Mouse (Mus musculus): ENCODE measurements around the gene Mrps15. TPM values are rescaled to one million over a fixed set of nuclear protein-coding genes. Genes with fewer than 3 reads are reported as not detected.
A peak's percentile ranks its signal among the peaks of the same experiment; 100 is the strongest.

Gene Mrps15
- total and polyA plus RNA-seq, 3 experiments: 84.8 to 217 (median 178) TPM

- DNase-seq (ENCODE audit: low spot score) (no peak), ATAC-seq (ENCODE audit: extremely low read depth, insufficient number of reproducible peaks, low FRiP score, poor library complexity, severe bottlenecking) (no peak)
- no peak for TF ChIP-seq GATA1 (IDR thresholded peaks at IDR 0.05; ENCODE audit: borderline replicate concordance, low read length)
- TF ChIP-seq GATA2 (IDR thresholded peaks at IDR 0.05; ENCODE audit: borderline replicate concordance, low read depth, low read length): no peak
- no peak for TF ChIP-seq TAL1 (conservative IDR thresholded peaks at IDR 0.05; ENCODE audit: low read depth, low read length)
- no peak for TF ChIP-seq POLR2AphosphoS5 (IDR thresholded peaks at IDR 0.05; ENCODE audit: insufficient replicate concordance, low read depth, low read length)
- Histone ChIP-seq H3K9me3 (replicated peaks) (no peaks in the 10 kb centered on the region), H3K36me3 (replicated peaks) (no peaks in the 10 kb centered on the region), H3K27me3 (ENCODE audit: insufficient read depth, low read length) (peaks cover 2% of the 10 kb centered on the region; the same call in 1 of the 2 replicates), H3K4me1 (ENCODE audit: insufficient read depth, low read depth, low read length) (peaks cover 12% of the 10 kb centered on the region), H3K4me3 (ENCODE audit: low read depth, low read length) (no peak within 1 kb of the TSS)
Measured at GRCm38 (mm10) chr4:126024303-126024900, 22.3 kb upstream of the Mrps15 start, which contains the start of gene Csf3r. TSS of gene Csf3r (plus strand) at chr4:126024550.

DNA sequence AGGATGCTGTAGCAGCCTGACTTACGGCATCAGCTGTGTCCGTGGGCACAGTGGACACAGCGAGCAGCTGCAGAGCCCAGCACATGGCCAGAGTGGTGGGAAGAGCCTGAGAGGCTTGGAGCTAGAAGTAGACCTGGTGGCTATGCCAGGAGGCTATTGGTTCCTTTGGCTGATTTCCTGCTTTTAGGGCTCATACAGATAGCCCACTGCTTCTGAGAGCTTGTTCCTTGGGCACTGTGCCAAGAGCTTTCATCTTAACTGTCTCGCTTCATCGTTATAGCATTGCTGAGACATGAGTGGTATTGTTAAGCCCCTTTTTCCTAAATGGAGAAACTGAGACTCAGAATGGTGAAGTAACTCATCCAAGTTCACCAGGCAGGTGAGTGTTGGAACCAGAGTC lies 20.9 kb upstream of the Mrps15 start:
- H3K4me3 ChIP-seq (ENCODE audit: low read depth, low read length): no peak overlapping the region
- peaks cover 6% of the 10 kb centered on the region; the same call in 1 of the 2 replicates for H3K27me3 ChIP-seq (ENCODE audit: insufficient read depth, low read length)
- no peaks in the 10 kb centered on the region for H3K36me3 ChIP-seq (replicated peaks)
- ATAC-seq (ENCODE audit: extremely low read depth, insufficient number of reproducible peaks, low FRiP score, poor library complexity, severe bottlenecking) (no peak), DNase-seq (ENCODE audit: low spot score) (no peak)
- H3K9me3 ChIP-seq (replicated peaks): no peaks in the 10 kb centered on the region
- no peak for TF ChIP-seq POLR2AphosphoS5 (IDR thresholded peaks at IDR 0.05; ENCODE audit: insufficient replicate concordance, low read depth, low read length)
- no peak for TF ChIP-seq GATA2 (IDR thresholded peaks at IDR 0.05; ENCODE audit: borderline replicate concordance, low read depth, low read length)
- TF ChIP-seq TAL1 (conservative IDR thresholded peaks at IDR 0.05; ENCODE audit: low read depth, low read length): no peak
- TF ChIP-seq CTCF (IDR thresholded peaks at IDR 0.05; ENCODE audit: low read depth, low read length): no peak
- no peak for TF ChIP-seq GATA1 (IDR thresholded peaks at IDR 0.05; ENCODE audit: borderline replicate concordance, low read length)
- H3K4me1 ChIP-seq (ENCODE audit: insufficient read depth, low read depth, low read length): peaks cover 12% of the 10 kb centered on the region

GRCm38 (mm10) chr4:126027980-126028379 lies 18.7 kb upstream of the Mrps15 start:
- TF ChIP-seq TAL1 (conservative IDR thresholded peaks at IDR 0.05; ENCODE audit: low read depth, low read length): 0 out of 2 replicates have a peak, but pooled peaks have one; percentile 12
- no peak for TF ChIP-seq GATA2 (IDR thresholded peaks at IDR 0.05; ENCODE audit: borderline replicate concordance, low read depth, low read length)
- Histone ChIP-seq H3K4me3 (ENCODE audit: low read depth, low read length) (no peak overlapping the region), H3K36me3 (replicated peaks) (no peaks in the 10 kb centered on the region), H3K9me3 (replicated peaks) (no peaks in the 10 kb centered on the region), H3K27me3 (ENCODE audit: insufficient read depth, low read length) (peaks cover 9% of the 10 kb centered on the region; the same call in 1 of the 2 replicates), H3K4me1 (ENCODE audit: insufficient read depth, low read depth, low read length) (peaks cover 12% of the 10 kb centered on the region)
- DNase-seq (ENCODE audit: low spot score): peak; percentile 32
- ATAC-seq (ENCODE audit: extremely low read depth, insufficient number of reproducible peaks, low FRiP score, poor library complexity, severe bottlenecking): no peak; the same call in 1 of the 2 replicates

GRCm38 (mm10) chr4:126029042-126029441 lies 17.7 kb upstream of the Mrps15 start:
- no peak for ATAC-seq (ENCODE audit: extremely low read depth, insufficient number of reproducible peaks, low FRiP score, poor library complexity, severe bottlenecking)
- H3K36me3 ChIP-seq (replicated peaks): no peaks in the 10 kb centered on the region
- no peak overlapping the region for H3K4me3 ChIP-seq (ENCODE audit: low read depth, low read length)
- no peak for TF ChIP-seq CTCF (IDR thresholded peaks at IDR 0.05; ENCODE audit: low read depth, low read length)
- no peak for TF ChIP-seq GATA2 (IDR thresholded peaks at IDR 0.05; ENCODE audit: borderline replicate concordance, low read depth, low read length)
- no peak for TF ChIP-seq TAL1 (conservative IDR thresholded peaks at IDR 0.05; ENCODE audit: low read depth, low read length)
- TF ChIP-seq POLR2AphosphoS5 (IDR thresholded peaks at IDR 0.05; ENCODE audit: insufficient replicate concordance, low read depth, low read length): no peak
- TF ChIP-seq GATA1 (IDR thresholded peaks at IDR 0.05; ENCODE audit: borderline replicate concordance, low read length): no peak
- H3K4me1 ChIP-seq (ENCODE audit: insufficient read depth, low read depth, low read length): peaks cover 12% of the 10 kb centered on the region
- H3K9me3 ChIP-seq (replicated peaks): no peaks in the 10 kb centered on the region
- DNase-seq (ENCODE audit: low spot score): no peak
- H3K27me3 ChIP-seq (ENCODE audit: insufficient read depth, low read length): peaks cover 10% of the 10 kb centered on the region; the same call in 1 of the 2 replicates

DNA sequence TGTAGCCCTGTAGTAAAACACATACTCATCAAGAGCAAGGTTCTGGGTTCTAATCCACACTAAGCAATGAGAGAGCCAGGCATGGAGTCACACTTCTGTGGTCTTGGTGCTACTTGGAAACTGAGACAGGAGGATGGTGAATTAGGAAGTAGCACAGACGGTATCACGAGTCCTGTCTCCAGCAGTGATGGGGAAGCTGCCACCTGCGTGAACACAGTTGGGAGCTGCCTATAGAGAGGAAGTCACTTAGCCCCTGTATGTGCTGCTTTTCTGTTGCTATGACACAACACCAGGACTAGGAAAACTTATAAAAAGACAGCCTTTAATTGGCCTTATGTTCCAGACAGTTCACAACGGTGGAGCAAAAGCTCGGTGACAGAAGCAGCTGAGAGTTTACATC lies 16.0 kb upstream of the Mrps15 start:
- H3K36me3 ChIP-seq (replicated peaks): no peaks in the 10 kb centered on the region
- DNase-seq (ENCODE audit: low spot score) (no peak), ATAC-seq (ENCODE audit: extremely low read depth, insufficient number of reproducible peaks, low FRiP score, poor library complexity, severe bottlenecking) (no peak)
- no peaks in the 10 kb centered on the region for H3K9me3 ChIP-seq (replicated peaks)
- no peak for TF ChIP-seq POLR2AphosphoS5 (IDR thresholded peaks at IDR 0.05; ENCODE audit: insufficient replicate concordance, low read depth, low read length)
- no peak for TF ChIP-seq GATA2 (IDR thresholded peaks at IDR 0.05; ENCODE audit: borderline replicate concordance, low read depth, low read length)
- TF ChIP-seq GATA1 (IDR thresholded peaks at IDR 0.05; ENCODE audit: borderline replicate concordance, low read length): no peak
- TF ChIP-seq TAL1 (conservative IDR thresholded peaks at IDR 0.05; ENCODE audit: low read depth, low read length): no peak
- no peak for TF ChIP-seq CTCF (IDR thresholded peaks at IDR 0.05; ENCODE audit: low read depth, low read length)
- peaks cover 12% of the 10 kb centered on the region for H3K4me1 ChIP-seq (ENCODE audit: insufficient read depth, low read depth, low read length)
- no peak overlapping the region for H3K4me3 ChIP-seq (ENCODE audit: low read depth, low read length)
- H3K27me3 ChIP-seq (ENCODE audit: insufficient read depth, low read length): peaks cover 12% of the 10 kb centered on the region; the same call in 1 of the 2 replicates

DNA sequence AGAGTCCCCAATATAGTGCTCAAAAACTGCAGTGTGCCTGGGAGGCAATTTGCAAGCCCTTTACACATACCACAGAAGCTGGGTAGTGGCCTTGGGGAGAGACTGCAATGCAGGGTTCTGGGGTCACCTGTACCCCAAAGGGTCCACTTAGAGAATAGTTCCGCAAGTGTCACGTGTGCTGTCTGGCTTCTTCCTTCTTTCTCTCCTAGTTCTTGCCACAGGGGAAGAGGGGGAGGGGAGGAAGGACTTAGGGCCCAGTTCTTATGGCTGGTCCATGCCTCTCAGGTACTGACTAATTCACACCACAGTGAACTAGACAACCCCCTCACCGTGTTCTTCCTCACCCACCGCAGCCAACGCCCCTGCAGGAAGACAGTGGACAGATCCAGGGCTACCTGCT lies 11.3 kb upstream of the Mrps15 start:
- H3K9me3 ChIP-seq (replicated peaks): no peaks in the 10 kb centered on the region
- DNase-seq (ENCODE audit: low spot score) (no peak), ATAC-seq (ENCODE audit: extremely low read depth, insufficient number of reproducible peaks, low FRiP score, poor library complexity, severe bottlenecking) (no peak)
- peaks cover 14% of the 10 kb centered on the region; the same call in 1 of the 2 replicates for H3K27me3 ChIP-seq (ENCODE audit: insufficient read depth, low read length)
- TF ChIP-seq TAL1 (conservative IDR thresholded peaks at IDR 0.05; ENCODE audit: low read depth, low read length) (no peak), GATA1 (IDR thresholded peaks at IDR 0.05; ENCODE audit: borderline replicate concordance, low read length) (no peak), POLR2AphosphoS5 (IDR thresholded peaks at IDR 0.05; ENCODE audit: insufficient replicate concordance, low read depth, low read length) (no peak), GATA2 (IDR thresholded peaks at IDR 0.05; ENCODE audit: borderline replicate concordance, low read depth, low read length) (no peak), CTCF (IDR thresholded peaks at IDR 0.05; ENCODE audit: low read depth, low read length) (no peak)
- no peaks in the 10 kb centered on the region for H3K4me1 ChIP-seq (ENCODE audit: insufficient read depth, low read depth, low read length)
- no peak overlapping the region for H3K4me3 ChIP-seq (ENCODE audit: low read depth, low read length)
- H3K36me3 ChIP-seq (replicated peaks): no peaks in the 10 kb centered on the region
